Mouse (Mus musculus): ENCODE results near the gene Rnf126.

DNA sequence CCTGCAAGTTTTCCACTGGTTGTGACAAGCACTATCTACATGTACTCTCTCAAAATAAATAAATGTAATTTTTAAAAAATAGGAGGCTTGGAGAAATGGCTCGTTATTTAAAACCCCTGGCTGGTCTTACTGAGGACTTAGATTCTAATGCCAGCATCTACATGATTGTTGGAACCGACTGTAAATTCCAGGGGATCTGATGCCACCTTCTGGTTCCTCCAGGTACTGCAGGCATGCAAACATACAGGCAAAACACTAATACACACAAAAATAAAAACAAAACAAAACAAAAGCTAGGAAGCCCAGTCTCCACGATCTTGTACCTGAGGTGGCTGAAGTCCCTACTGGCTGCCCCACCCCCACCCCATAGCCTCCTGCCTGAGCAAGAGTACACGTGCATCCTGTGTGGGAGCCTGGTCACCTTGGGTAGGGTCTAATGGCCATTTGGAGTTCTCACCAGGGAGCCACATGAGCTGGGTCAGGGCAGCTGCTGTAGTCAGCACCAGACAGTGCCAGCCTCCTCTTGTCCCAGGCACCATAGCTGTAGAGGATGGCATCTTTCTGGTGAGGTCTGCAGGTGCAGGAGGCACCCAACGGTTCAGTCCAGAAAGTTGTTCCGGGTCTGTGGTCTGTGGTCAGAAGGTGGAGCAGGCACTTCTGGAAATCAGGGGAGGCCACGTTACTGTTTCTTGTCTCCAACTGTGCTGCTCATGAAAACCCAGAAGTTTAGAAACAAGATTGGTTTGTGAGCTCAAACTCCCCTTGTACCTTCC is 21.8 kb upstream of the Rnf126 start:
- TF ChIP-seq CTCF (IDR thresholded peaks at IDR 0.05; ENCODE audit: low read depth), result peak; percentile 85
- no peak for TF ChIP-seq EP300 (IDR thresholded peaks at IDR 0.05; ENCODE audit: low read depth)
